In genomic region chr3:104219531-104220294, GRCm38 (mm10) we compare ENCODE assay signal across 8 mouse cellular contexts. TPM values are rescaled to one million over a fixed set of nuclear protein-coding genes. Genes with fewer than 3 reads are reported as not detected.
DNase-seq lines count a peak whose midpoint lies in the region; ATAC-seq and TF ChIP-seq lines count a peak whose summit lies in the region.

No protein-coding gene starts in this region.

- H3K4me1 ChIP-seq in embryonic facial prominence, embryonic 10.5 days = peaks cover 25% of the 10 kb centered on the region
- H3K4me1 ChIP-seq in kidney, adult 2 months (ENCODE audit: control insufficient read depth, insufficient read depth, low read length) = peaks cover 10% of the 10 kb centered on the region
- peaks cover 24% of the 10 kb centered on the region for H3K4me1 ChIP-seq in limb, embryonic 13.5 days
- H3K4me1 ChIP-seq in midbrain, embryonic 14.5 days (ENCODE audit: control insufficient read depth, insufficient read depth, low read length) = peaks cover 12% of the 10 kb centered on the region; the same call in 1 of the 2 replicates

- no peak for TF ChIP-seq POLR2A in kidney, adult 2 months (IDR thresholded peaks at IDR 0.05; ENCODE audit: low read depth, low read length)

- no peak for TF ChIP-seq CTCF in kidney, adult 2 months (conservative IDR thresholded peaks at IDR 0.05; ENCODE audit: insufficient read depth, insufficient read length, low read depth, low read length)

- peak overlapping the region; percentile 81 for H3K9ac ChIP-seq in limb, embryonic 13.5 days
- H3K9ac ChIP-seq in midbrain, embryonic 14.5 days (replicated peaks; ENCODE audit: low read length) = peak overlapping the region; percentile 84

- peak overlapping the region; percentile 91 for H3K4me2 ChIP-seq in limb, embryonic 13.5 days (replicated peaks)
- peak overlapping the region; percentile 80 for H3K4me2 ChIP-seq in midbrain, embryonic 14.5 days (ENCODE audit: low read length)

- DNase-seq in adrenal gland, adult 2 months = peak; percentile 77
- DNase-seq in embryonic facial prominence, embryonic 10.5 days (ENCODE audit: low spot score) = no peak
- DNase-seq in heart, adult 8-10 months (ENCODE audit: low spot score) = peak; percentile 27
- DNase-seq in kidney, adult 2 months = peak; percentile 67
- peak; percentile 71 for DNase-seq in midbrain, embryonic 14.5 days
- peak; percentile 32 to 78 for DNase-seq in spleen, postnatal 4 days (ENCODE audit: low spot score in 2 of 2)

- peak; percentile 38 for ATAC-seq in limb, embryonic 13.5 days (ENCODE audit: low FRiP score, low read depth)
- no peak; the same call in none of the 2 replicates for ATAC-seq in midbrain, embryonic 14.5 days (ENCODE audit: low FRiP score, low TSS enrichment)
- no peak for ATAC-seq in monocyte, adult 5-6 weeks (replicated peaks; ENCODE audit: insufficient number of reproducible peaks, low FRiP score, low TSS enrichment, poor library complexity, severe bottlenecking)

- no peaks in the 10 kb centered on the region for H3K36me3 ChIP-seq in embryonic facial prominence, embryonic 10.5 days (replicated peaks)
- H3K36me3 ChIP-seq in kidney, adult 2 months (ENCODE audit: control insufficient read depth, insufficient read depth, low read length) = no peaks in the 10 kb centered on the region
- H3K36me3 ChIP-seq in limb, embryonic 13.5 days = no peaks in the 10 kb centered on the region
- no peaks in the 10 kb centered on the region for H3K36me3 ChIP-seq in midbrain, embryonic 14.5 days (ENCODE audit: control insufficient read depth, insufficient read depth, low read length)

- WGBS in embryonic facial prominence, embryonic 10.5 days = 2% methylated on average over 107 of the region's 107 CpGs
- WGBS in kidney, adult 2 months = 4% methylated on average over 102 of the region's 107 CpGs
- under 1% methylated on average over 97 of the region's 107 CpGs for WGBS in limb, embryonic 13.5 days
- under 1% methylated on average over 106 of the region's 107 CpGs for WGBS in midbrain, embryonic 14.5 days

- no peaks in the 10 kb centered on the region for H3K9me3 ChIP-seq in embryonic facial prominence, embryonic 10.5 days
- no peaks in the 10 kb centered on the region for H3K9me3 ChIP-seq in limb, embryonic 13.5 days
- no peaks in the 10 kb centered on the region for H3K9me3 ChIP-seq in midbrain, embryonic 14.5 days (ENCODE audit: control insufficient read depth, low read length)

- peak overlapping the region; percentile 93 for H3K27ac ChIP-seq in embryonic facial prominence, embryonic 10.5 days (replicated peaks)
- H3K27ac ChIP-seq in kidney, adult 2 months (ENCODE audit: insufficient read depth, low read depth, low read length) = peak overlapping the region; percentile 90
- peak overlapping the region; percentile 88 for H3K27ac ChIP-seq in limb, embryonic 13.5 days
- peak overlapping the region; percentile 97 for H3K27ac ChIP-seq in midbrain, embryonic 14.5 days (replicated peaks; ENCODE audit: low read depth, low read length)

- peak overlapping the region; percentile 73 for H3K4me3 ChIP-seq in embryonic facial prominence, embryonic 10.5 days
- H3K4me3 ChIP-seq in kidney, adult 2 months (ENCODE audit: insufficient read depth, low read depth, low read length) = peak overlapping the region; percentile 100
- peak overlapping the region; percentile 81 for H3K4me3 ChIP-seq in limb, embryonic 13.5 days
- peak overlapping the region; percentile 80 for H3K4me3 ChIP-seq in midbrain, embryonic 14.5 days (replicated peaks; ENCODE audit: low read depth, low read length)

- peaks cover 10% of the 10 kb centered on the region; the same call in 1 of the 2 replicates for H3K27me3 ChIP-seq in embryonic facial prominence, embryonic 10.5 days (replicated peaks; ENCODE audit: low read depth, poor library complexity, severe bottlenecking)
- H3K27me3 ChIP-seq in kidney, adult 2 months (replicated peaks; ENCODE audit: control insufficient read depth, insufficient read depth, low read length) = no peaks in the 10 kb centered on the region
- H3K27me3 ChIP-seq in limb, embryonic 13.5 days = no peaks in the 10 kb centered on the region
- no peaks in the 10 kb centered on the region for H3K27me3 ChIP-seq in midbrain, embryonic 14.5 days (ENCODE audit: control insufficient read depth, insufficient read depth, low read length)

RNA-seq across cellular contexts. Expression of gene Magi3, which starts 0.5 kb away (rescaled TPM):
- 10 to 100 TPM; 17.9 to 25.9 TPM for total RNA-seq in adrenal gland, adult 2 months (2021)
- 4.7 TPM in 2 replicates for polyA plus RNA-seq in adrenal gland, adult 2 months (2012; rRNA removed)
- 4.0 and 5.2 TPM in 2 replicates for polyA plus RNA-seq in embryonic facial prominence, embryonic 10.5 days (2016; fragmentation: Nextera tagmentation; extraction: Ambion mirVana)
- total RNA-seq in heart, adult 8-10 months (2022) = 10 to 100 TPM; 27.8 to 41.0 (median 34.9) TPM
- 4.4 and 4.9 TPM in 2 replicates for polyA plus RNA-seq in kidney, adult 2 months (2012; rRNA removed)
- polyA plus RNA-seq in limb, embryonic 13.5 days (2015; fragmentation: Nextera tagmentation; extraction: Ambion mirVana) = 4.1 and 4.3 TPM in 2 replicates
- 6.4 and 7.4 TPM in 2 replicates for polyA plus RNA-seq in midbrain, embryonic 14.5 days (2014; fragmentation: Nextera tagmentation; extraction: Ambion mirVana)
- total RNA-seq in monocyte, adult 5-6 weeks (2017) = 2.0 to 6.7 TPM (median 3.4 TPM) in 3 replicates
